Mouse (Mus musculus) brain, embryonic 14.5 days (tissue): Measurements from ENCODE around the gene Hcls1.

Experiments used
- CTCF ChIP-seq: fragments of 200-500 bp; IDR thresholded peaks from 2 replicates; pipeline ENCODE4 v1.5.1; 2012; ENCODE audit warnings: inconsistent platforms, mild to moderate bottlenecking, moderate library complexity, borderline replicate concordance; ENCODE audit not compliant: insufficient read depth, insufficient read length; ENCODE audit errors: extremely low read depth
- POLR2A ChIP-seq: fragments of 200-500 bp; IDR thresholded peaks from 2 replicates; pipeline ENCODE4 v1.6.1; 2012; ENCODE audit warnings: mild to moderate bottlenecking, inconsistent platforms, borderline replicate concordance; ENCODE audit not compliant: poor library complexity, insufficient read depth, insufficient read length, severe bottlenecking; ENCODE audit errors: extremely low read depth

- TF ChIP-seq CTCF = no peak
- TF ChIP-seq POLR2A = no peak
Observed at GRCm38 (mm10) chr16:36946459-36947159, 11.8 kb downstream of the Hcls1 start.
